Mouse (Mus musculus) heart, postnatal 0 days (tissue): Measurements from ENCODE around the gene Ccnl1. TPM values are rescaled to one million over a fixed set of nuclear protein-coding genes. Genes with fewer than 3 reads are reported as not detected.
A peak's percentile ranks its signal among the peaks of the same experiment; 100 is the strongest.

Source experiments
- ATAC-seq: fragments of 200-750 bp; cut with Nextera tagmentation; 2 replicates; pipeline ENCODE4 v1.8.0; 2017; ENCODE audit warnings: low read depth, moderate number of reproducible peaks, moderate library complexity; ENCODE audit not compliant: insufficient read depth
- DNase-seq: peaks from one replicate; pipeline ENCODE4 v3.0.0-alpha.2; 2016; ENCODE audit warnings: low spot score
- H3K27ac ChIP-seq: fragments of 300-500 bp; sonication (generic); 2 replicates; pipeline ENCODE4 v1.5.1; 2014; ENCODE audit warnings: low read depth, mild to moderate bottlenecking
- H3K27me3 ChIP-seq: fragments of 300-500 bp; sonication (generic); 2 replicates; pipeline ENCODE4 v1.6.1; 2014; ENCODE audit warnings: low read length, mixed read lengths; ENCODE audit not compliant: control insufficient read depth, insufficient read depth
- H3K36me3 ChIP-seq: fragments of 300-500 bp; sonication (generic); replicated peaks from 2 replicates; pipeline ENCODE4 v1.6.1; 2014; ENCODE audit warnings: low read length, mixed read lengths; ENCODE audit not compliant: control insufficient read depth, insufficient read depth
- H3K4me1 ChIP-seq: fragments of 300-500 bp; sonication (generic); 2 replicates; pipeline ENCODE4 v1.6.1; 2014; ENCODE audit warnings: antibody characterized with exemption; ENCODE audit not compliant: control insufficient read depth, insufficient read depth
- H3K4me2 ChIP-seq: fragments of 300-500 bp; sonication (generic); 2 replicates; pipeline ENCODE4 v1.6.1; 2014; ENCODE audit warnings: low read depth, mild to moderate bottlenecking, low read length, moderate library complexity
- H3K4me3 ChIP-seq: fragments of 300-500 bp; sonication (generic); 2 replicates; pipeline ENCODE4 v1.5.1; 2014; ENCODE audit warnings: low read depth, low read length
- H3K9ac ChIP-seq: fragments of 300-500 bp; sonication (generic); replicated peaks from 2 replicates; pipeline ENCODE4 v1.6.1; 2014; ENCODE audit warnings: low read depth, low read length, mixed read lengths
- H3K9me3 ChIP-seq: fragments of 300-500 bp; sonication (generic); replicated peaks from 2 replicates; pipeline ENCODE4 v1.6.1; 2016; ENCODE audit warnings: low read length; ENCODE audit not compliant: control insufficient read depth
- CTCF ChIP-seq: IDR thresholded peaks from 2 replicates; pipeline ENCODE4 v1.5.1; 2016; ENCODE audit warnings: antibody characterized with exemption, control low read depth, low read depth
- EP300 ChIP-seq: IDR thresholded peaks from 2 replicates; pipeline ENCODE4 v1.6.1; 2016; ENCODE audit warnings: antibody characterized with exemption, low read depth
- WGBS: fragments of 180-500 bp; shearing (Covaris S2); extraction: QIAGEN DNeasy Blood & Tissue Kit; methylation state at CpG from one replicate; pipeline ENCODE4 v1.1.7; 2014; 5-methylcytosine and 5-hydroxymethylcytosine counted together
- polyA plus RNA-seq: library from polyadenylated mRNA; unstranded; fragments of >200 nt; fragmentation: Nextera tagmentation; extraction: Ambion mirVana; gene quantifications from 2 replicates; pipeline ENCODE4 v1.2.1, GENCODE M21; 2015
- total RNA-seq: library from RNA; depleted of rRNA; stranded (reverse); fragments of >200 nt; gene quantifications from 2 replicates; pipeline ENCODE4 v1.2.3, GENCODE M21; 2014; ENCODE audit warnings: low replicate concordance

Ccnl1 gene
- total and polyA plus RNA-seq, 2 experiments from 2014 or later = 33.9 to 38.5 TPM

DNA sequence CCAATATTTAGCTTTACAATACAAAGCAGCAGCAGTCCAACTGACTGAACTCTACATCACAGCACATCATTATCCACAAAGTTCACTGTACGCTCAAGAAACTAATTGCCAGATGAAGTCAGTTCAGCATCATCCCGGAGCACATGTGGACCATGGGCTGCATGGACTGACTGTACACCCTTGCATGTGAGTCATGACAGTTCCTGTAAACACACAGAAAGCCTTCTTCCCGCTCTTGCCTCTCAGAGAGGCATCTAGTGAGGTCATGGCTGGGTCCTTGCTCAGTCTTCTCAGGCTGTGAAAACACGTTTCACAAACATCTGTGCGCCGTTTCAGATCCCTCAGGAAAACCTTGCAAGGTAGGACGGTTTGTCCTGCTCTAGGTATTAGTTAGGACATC is 26.5 kb downstream of the Ccnl1 start:
- no peak overlapping the region for H3K4me3 ChIP-seq
- TF ChIP-seq CTCF (no peak), EP300 (no peak)
- H3K27ac ChIP-seq = no peak overlapping the region
- no peaks in the 10 kb centered on the region for H3K27me3 ChIP-seq
- no peaks in the 10 kb centered on the region for H3K9me3 ChIP-seq
- no peak overlapping the region for H3K4me2 ChIP-seq
- no peak overlapping the region for H3K9ac ChIP-seq
- no peak for ATAC-seq
- 80% methylated on average over 7 of the region's 7 CpGs for WGBS
- no peaks in the 10 kb centered on the region for H3K36me3 ChIP-seq
- H3K4me1 ChIP-seq = peaks cover 20% of the 10 kb centered on the region
- DNase-seq = no peak

- Histone ChIP-seq H3K9ac (no peak overlapping the region), H3K4me2 (no peak overlapping the region), H3K4me1 (peaks cover 20% of the 10 kb centered on the region), H3K4me3 (no peak overlapping the region), H3K36me3 (no peaks in the 10 kb centered on the region), H3K9me3 (no peaks in the 10 kb centered on the region), H3K27ac (no peak overlapping the region), H3K27me3 (no peaks in the 10 kb centered on the region)
- TF ChIP-seq EP300 (no peak), CTCF (no peak)
- DNase-seq = no peak
- 47% methylated on average over 8 of the region's 8 CpGs for WGBS
- ATAC-seq = no peak
These were observed 27.4 kb downstream of the Ccnl1 start for GRCm38 (mm10) chr3:65930636-65931035.

- H3K27me3 ChIP-seq = no peaks in the 10 kb centered on the region
- H3K27ac ChIP-seq = no peak overlapping the region
- peaks cover 20% of the 10 kb centered on the region for H3K4me1 ChIP-seq
- ATAC-seq = peak; percentile 28; the same call in 1 of the 2 replicates
- no peak overlapping the region; the same call in 1 of the 2 replicates for H3K9ac ChIP-seq
- no peaks in the 10 kb centered on the region for H3K36me3 ChIP-seq
- peak overlapping the region; percentile 34 for H3K4me3 ChIP-seq
- TF ChIP-seq EP300 (0 out of 2 replicates have a peak, but pooled peaks have one; percentile 22), CTCF (peak; percentile 82)
- no peaks in the 10 kb centered on the region for H3K9me3 ChIP-seq
- DNase-seq = peak; percentile 77
- WGBS = 17% methylated on average over 20 of the region's 20 CpGs
- H3K4me2 ChIP-seq = peak overlapping the region; percentile 61
These were observed 28.0 kb downstream of the Ccnl1 start for GRCm38 (mm10) chr3:65929821-65930633.

DNA sequence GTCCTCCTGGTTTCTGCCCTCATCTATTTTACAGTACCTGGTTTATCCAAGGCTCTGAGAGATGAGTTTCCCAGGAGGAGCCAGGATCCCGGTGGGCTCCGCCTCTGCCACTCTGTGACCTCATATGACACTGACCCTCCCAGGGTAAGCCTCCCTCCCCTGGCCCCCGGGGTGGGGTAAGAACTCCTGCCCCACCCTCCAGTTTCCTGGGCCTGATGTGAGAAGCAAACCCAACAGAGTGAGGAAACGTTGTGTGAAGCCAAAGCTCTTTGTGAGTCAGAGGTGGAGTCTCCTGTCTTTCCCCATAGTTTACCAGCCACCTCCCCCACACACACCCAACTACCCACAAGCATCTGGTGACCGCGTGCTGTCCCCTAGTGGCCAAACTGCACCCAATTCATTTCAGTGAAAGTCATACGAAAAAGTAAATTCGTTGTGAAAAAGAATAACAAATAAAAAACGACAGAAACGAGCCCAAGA is 28.7 kb downstream of the Ccnl1 start:
- peak overlapping the region; percentile 34 for H3K4me3 ChIP-seq
- H3K4me1 ChIP-seq = peaks cover 20% of the 10 kb centered on the region
- ATAC-seq (peak; percentile 89), DNase-seq (peak; percentile 93)
- H3K4me2 ChIP-seq = peak overlapping the region; percentile 61
- WGBS = 2% methylated on average over 10 of the region's 10 CpGs
- 0 out of 2 replicates have a peak, but pooled peaks have one; percentile 13 for TF ChIP-seq EP300
- TF ChIP-seq CTCF = peak; percentile 98
- no peaks in the 10 kb centered on the region for H3K9me3 ChIP-seq
- peak overlapping the region; percentile 42 for H3K9ac ChIP-seq
- peak overlapping the region; percentile 76 for H3K27ac ChIP-seq
- no peaks in the 10 kb centered on the region for H3K27me3 ChIP-seq
- H3K36me3 ChIP-seq = no peaks in the 10 kb centered on the region

GRCm38 (mm10) chr3:65928614-65929272 is 29.3 kb downstream of the Ccnl1 start:
- ATAC-seq = no peak
- no peaks in the 10 kb centered on the region for H3K27me3 ChIP-seq
- H3K4me1 ChIP-seq = peaks cover 20% of the 10 kb centered on the region
- peak overlapping the region; percentile 61 for H3K4me2 ChIP-seq
- H3K9me3 ChIP-seq = no peaks in the 10 kb centered on the region
- 56% methylated on average over 4 of the region's 4 CpGs for WGBS
- H3K27ac ChIP-seq = peak overlapping the region; percentile 76
- H3K36me3 ChIP-seq = no peaks in the 10 kb centered on the region
- H3K4me3 ChIP-seq = peak overlapping the region; percentile 34; the same call in 1 of the 2 replicates
- no peak overlapping the region for H3K9ac ChIP-seq
- DNase-seq = no peak
- TF ChIP-seq CTCF (no peak), EP300 (no peak)
